Mouse (Mus musculus) bone marrow, adult 2 months (tissue): ENCODE results near the gene Ccdc39.

Source experiments
- CTCF ChIP-seq: fragments of 200-500 bp; IDR thresholded peaks from 2 replicates; pipeline ENCODE4 v1.5.1; 2011; ENCODE audit warnings: low read length, control low read depth; ENCODE audit not compliant: control insufficient read depth, insufficient read depth
- POLR2A ChIP-seq: fragments of 200-500 bp; IDR thresholded peaks from 2 replicates; pipeline ENCODE4 v1.6.1; 2011; ENCODE audit warnings: low read depth, mild to moderate bottlenecking, control low read depth, low read length, borderline replicate concordance; ENCODE audit not compliant: control insufficient read depth

DNA sequence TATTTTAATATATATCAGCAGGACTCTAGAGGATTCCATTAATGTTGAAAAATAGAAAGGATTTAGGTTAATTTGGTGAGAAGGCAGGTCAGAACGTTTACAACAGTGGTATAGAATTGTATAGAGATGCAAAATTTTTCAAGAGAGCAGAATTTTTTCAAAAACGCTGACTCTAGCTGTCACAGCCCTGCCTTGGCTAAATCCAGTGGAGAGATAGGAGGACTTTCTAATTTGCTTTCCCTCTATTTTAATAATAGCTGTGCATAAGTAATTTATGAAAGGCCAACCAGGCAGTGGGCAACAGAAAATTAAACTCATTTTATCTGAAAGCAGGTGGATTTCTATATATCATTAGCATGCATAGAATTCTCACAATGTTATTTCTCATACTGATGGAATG lies 38.6 kb upstream of the Ccdc39 start:
- TF ChIP-seq POLR2A (no peak), CTCF (no peak)
